Mouse (Mus musculus) G1E-ER4 (cell line): ENCODE results near the gene Taar8c. TPM values are rescaled to one million over a fixed set of nuclear protein-coding genes. Genes with fewer than 3 reads are reported as not detected.
"Not testable (repeated sequence)": the region's sequence is repeated elsewhere in the genome, so short reads cannot be mapped to it uniquely, and the experiment has no call there.

Source experiments
- GATA1 ChIP-seq: IDR thresholded peaks from one replicate; pipeline ENCODE4 v1.8.0; 2012; ENCODE audit warnings: low read length, inconsistent platforms
- polyA plus RNA-seq: library from polyadenylated mRNA; stranded (reverse); fragments of >175 nt; gene quantifications from 2 replicates; pipeline ENCODE4 v1.2.3, GENCODE M21; 2012

Gene Taar8c
- polyA plus RNA-seq, 1 experiment, result not detected

DNA sequence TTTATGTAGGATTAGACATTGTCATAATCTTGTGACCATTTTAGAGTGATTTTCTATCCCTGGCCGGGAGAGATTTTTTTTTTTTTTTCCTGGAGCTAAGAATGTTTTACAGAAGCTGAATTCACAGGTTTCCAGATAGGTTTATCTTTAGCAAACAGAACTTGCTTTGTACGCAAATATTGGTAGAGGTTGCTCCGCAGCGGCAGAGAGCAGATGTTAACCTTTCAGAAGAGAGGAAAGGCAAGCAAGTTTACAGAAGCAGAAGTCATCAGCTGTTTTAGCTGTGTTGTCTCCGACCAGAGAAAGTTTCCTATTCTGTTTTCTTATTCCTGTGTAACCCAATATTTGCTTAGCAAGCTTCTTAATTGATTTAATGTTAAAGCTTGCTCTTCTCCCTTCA lies 15.2 kb downstream of the Taar8c start:
- TF ChIP-seq GATA1, result no peak

- no peak for TF ChIP-seq GATA1
Observed at GRCm38 (mm10) chr10:24085936-24086335, 15.8 kb downstream of the Taar8c start.

DNA sequence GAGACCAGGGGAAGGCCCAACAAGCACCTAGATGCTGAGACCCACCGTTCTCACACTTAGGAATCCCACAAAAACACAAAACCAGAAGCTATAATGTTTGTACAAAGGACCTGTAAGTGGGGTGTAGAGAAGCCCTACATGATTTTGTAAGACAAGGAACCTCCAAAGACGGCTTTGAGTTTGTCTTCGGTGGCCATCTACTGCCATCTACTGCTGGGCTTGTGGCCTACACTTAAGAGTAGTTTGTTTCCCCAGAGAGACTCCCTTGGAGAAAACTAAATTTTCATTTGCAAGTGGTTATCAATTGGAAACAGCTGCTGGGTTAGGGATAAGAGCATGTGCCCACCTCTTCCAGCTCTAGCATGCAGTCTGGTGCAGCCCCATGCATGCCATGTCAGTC lies 21.5 kb downstream of the Taar8c start:
- TF ChIP-seq GATA1, result no peak

DNA sequence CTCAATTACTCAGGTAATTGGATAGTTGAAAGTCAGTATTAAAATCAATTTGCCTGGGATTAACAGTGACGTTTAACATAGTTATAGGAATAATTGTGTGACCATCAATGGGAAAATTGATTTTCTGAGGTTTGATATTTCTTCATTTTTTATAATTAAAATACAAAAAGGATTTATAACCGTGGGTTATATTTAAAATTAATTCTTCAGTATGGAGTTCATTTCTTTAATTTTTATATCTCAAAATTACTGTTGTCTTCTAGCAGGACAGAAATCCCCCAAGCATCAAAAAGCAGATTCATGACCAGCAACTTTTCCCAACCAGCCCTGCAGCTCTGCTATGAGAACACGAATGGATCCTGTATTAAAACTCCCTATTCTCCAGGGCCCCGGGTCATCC lies 25.5 kb downstream of the Taar8c start, which contains the start of gene Taar8a:
Taar8a (plus strand) TSS at position 301 of the 400 bp plus-strand sequence.
- not testable (repeated sequence) for TF ChIP-seq GATA1

- TF ChIP-seq GATA1, result no peak
Observed at GRCm38 (mm10) chr10:24058986-24059385, 42.7 kb downstream of the Taar8c start.

GRCm38 (mm10) chr10:24052039-24052438 lies 49.7 kb downstream of the Taar8c start:
- no peak for TF ChIP-seq GATA1

Other genes with a start within 250 kb of the Taar8c start
- gene Vnn1, start 207.2 kb downstream of the Taar8c start, polyA plus RNA-seq, result not detected in 2 replicates
- not detected in 2 replicates for gene Taar1, start 181.6 kb downstream of the Taar8c start, polyA plus RNA-seq
- not detected in 2 replicates for gene Taar2, start 163.3 kb downstream of the Taar8c start, polyA plus RNA-seq
- gene Taar3, start 152.4 kb downstream of the Taar8c start, polyA plus RNA-seq, result not detected in 2 replicates
- not detected in 2 replicates for gene Taar4, start 141.4 kb downstream of the Taar8c start, polyA plus RNA-seq
- not detected in 2 replicates for gene Taar5, start 131.2 kb downstream of the Taar8c start, polyA plus RNA-seq
- gene Taar6, start 116.3 kb downstream of the Taar8c start, polyA plus RNA-seq, result not detected in 2 replicates
- not detected in 2 replicates for gene Taar7a, start 108.4 kb downstream of the Taar8c start, polyA plus RNA-seq
- gene Taar7b, start 102.0 kb downstream of the Taar8c start, polyA plus RNA-seq, result not detected in 2 replicates
- gene Taar7d, start 74.7 kb downstream of the Taar8c start, polyA plus RNA-seq, result not detected in 2 replicates
- gene Taar7e, start 64.3 kb downstream of the Taar8c start, polyA plus RNA-seq, result not detected in 2 replicates
- not detected in 2 replicates for gene Taar7f, start 52.4 kb downstream of the Taar8c start, polyA plus RNA-seq
- not detected in 2 replicates for gene Taar8a, start 25.4 kb downstream of the Taar8c start, polyA plus RNA-seq
- not detected in 2 replicates for gene Taar8b, start 9.6 kb downstream of the Taar8c start, polyA plus RNA-seq
- not detected in 2 replicates for gene Taar9, start 7.6 kb upstream of the Taar8c start, polyA plus RNA-seq
- 34.6 and 43.1 TPM in 2 replicates for gene Stx7, start 47.4 kb upstream of the Taar8c start, polyA plus RNA-seq
- gene Moxd1, start 121.6 kb upstream of the Taar8c start, polyA plus RNA-seq, result not detected in 2 replicates